Mouse (Mus musculus) heart, embryonic 15.5 days (tissue): ENCODE results near the gene Rasgrp3. TPM values are rescaled to one million over a fixed set of nuclear protein-coding genes. Genes with fewer than 3 reads are reported as not detected.

Experiments
- ATAC-seq: fragments of 200-750 bp; cut with Nextera tagmentation; replicated peaks from 2 replicates; pipeline ENCODE4 v1.8.0; 2017; ENCODE audit warnings: low read depth, moderate TSS enrichment; ENCODE audit not compliant: insufficient number of reproducible peaks, insufficient read depth, low FRiP score
- H3K27ac ChIP-seq: fragments of 300-500 bp; sonication (generic); 2 replicates; pipeline ENCODE4 v1.5.1; 2015; ENCODE audit warnings: mild to moderate bottlenecking, inconsistent platforms
- H3K27me3 ChIP-seq: fragments of 300-500 bp; sonication (generic); 2 replicates; pipeline ENCODE4 v1.6.1; 2015; ENCODE audit warnings: inconsistent platforms
- H3K36me3 ChIP-seq: fragments of 300-500 bp; sonication (generic); 2 replicates; pipeline ENCODE4 v1.6.1; 2015; ENCODE audit warnings: mild to moderate bottlenecking, inconsistent platforms
- H3K4me1 ChIP-seq: fragments of 300-500 bp; sonication (generic); replicated peaks from 2 replicates; pipeline ENCODE4 v1.6.1; 2015; ENCODE audit warnings: inconsistent platforms
- H3K4me2 ChIP-seq: fragments of 300-500 bp; sonication (generic); 2 replicates; pipeline ENCODE4 v1.6.1; 2015; ENCODE audit warnings: inconsistent platforms, mild to moderate bottlenecking, moderate library complexity
- H3K4me3 ChIP-seq: fragments of 300-500 bp; sonication (generic); 2 replicates; pipeline ENCODE4 v1.5.1; 2015; ENCODE audit warnings: mild to moderate bottlenecking, inconsistent platforms
- H3K9ac ChIP-seq: fragments of 300-500 bp; sonication (generic); 2 replicates; pipeline ENCODE4 v1.6.1; 2015; ENCODE audit warnings: mild to moderate bottlenecking, inconsistent platforms
- H3K9me3 ChIP-seq: fragments of 300-500 bp; sonication (generic); replicated peaks from 2 replicates; pipeline ENCODE4 v1.6.1; 2016; ENCODE audit warnings: inconsistent platforms
- WGBS: fragments of 180-500 bp; shearing (Covaris S2); methylation state at CpG from one replicate; pipeline ENCODE4 v1.1.7; 2015; ENCODE audit warnings: mixed read lengths; 5-methylcytosine and 5-hydroxymethylcytosine counted together
- polyA plus RNA-seq: library from polyadenylated mRNA; unstranded; fragments of >200 nt; fragmentation: Nextera tagmentation; extraction: Ambion mirVana; gene quantifications from 2 replicates; pipeline ENCODE4 v1.2.1, GENCODE M21; 2015

Gene Rasgrp3
- polyA plus RNA-seq, 1 experiment from 2014 or later: 20.1 TPM

- no peak overlapping the region for H3K9ac ChIP-seq
- H3K4me3 ChIP-seq: no peak overlapping the region
- H3K4me2 ChIP-seq: no peak overlapping the region
- H3K4me1 ChIP-seq: no peaks in the 10 kb centered on the region
- no peaks in the 10 kb centered on the region for H3K27me3 ChIP-seq
- WGBS: 80% methylated on average over 5 of the region's 5 CpGs
- ATAC-seq: no peak
- no peak overlapping the region for H3K27ac ChIP-seq
- H3K9me3 ChIP-seq: no peaks in the 10 kb centered on the region
- H3K36me3 ChIP-seq: no peaks in the 10 kb centered on the region
These were observed 69.4 kb downstream of the Rasgrp3 start for GRCm38 (mm10) chr17:75505053-75505452.

DNA sequence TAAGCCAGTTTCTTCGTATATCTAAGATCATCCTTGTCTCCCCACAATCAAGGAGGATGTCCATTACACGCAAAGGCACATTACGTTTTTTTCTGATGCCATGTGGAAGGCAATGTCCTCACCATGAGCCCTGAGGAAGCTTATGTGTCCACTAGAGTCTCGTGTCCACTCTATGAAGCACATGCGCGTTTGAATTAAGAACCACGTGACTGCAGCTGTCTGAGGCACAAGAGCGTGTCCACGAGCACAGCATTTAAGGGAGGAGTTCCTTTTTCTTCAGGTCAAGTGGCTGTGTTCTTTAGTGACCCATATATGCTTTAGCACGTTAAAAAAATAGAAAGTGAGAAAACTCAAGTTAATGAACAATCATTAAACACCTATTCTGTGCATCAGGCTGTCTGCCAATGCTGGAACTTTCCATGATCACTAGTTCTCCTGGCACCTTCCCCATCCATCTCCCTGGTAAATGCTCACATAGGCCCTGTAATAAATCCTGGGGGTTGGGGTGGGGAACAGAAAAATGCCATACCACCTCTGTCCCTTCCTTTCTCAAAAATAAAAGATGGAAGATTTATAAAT is 70.5 kb downstream of the Rasgrp3 start:
- Histone ChIP-seq H3K4me1 (no peaks in the 10 kb centered on the region), H3K4me3 (no peak overlapping the region), H3K9ac (no peak overlapping the region), H3K36me3 (no peaks in the 10 kb centered on the region), H3K4me2 (no peak overlapping the region), H3K27me3 (no peaks in the 10 kb centered on the region), H3K9me3 (no peaks in the 10 kb centered on the region), H3K27ac (no peak overlapping the region)
- 86% methylated on average over 10 of the region's 10 CpGs for WGBS
- ATAC-seq: no peak

GRCm38 (mm10) chr17:75506708-75507641 is 71.3 kb downstream of the Rasgrp3 start:
- H3K4me3 ChIP-seq: no peak overlapping the region
- no peaks in the 10 kb centered on the region for H3K36me3 ChIP-seq
- no peak overlapping the region for H3K27ac ChIP-seq
- H3K9ac ChIP-seq: no peak overlapping the region
- no peak overlapping the region for H3K4me2 ChIP-seq
- H3K27me3 ChIP-seq: no peaks in the 10 kb centered on the region
- H3K4me1 ChIP-seq: no peaks in the 10 kb centered on the region
- 74% methylated on average over 10 of the region's 10 CpGs for WGBS
- ATAC-seq: no peak
- no peaks in the 10 kb centered on the region for H3K9me3 ChIP-seq

- Histone ChIP-seq H3K27me3 (no peaks in the 10 kb centered on the region), H3K4me3 (no peak overlapping the region), H3K9me3 (no peaks in the 10 kb centered on the region), H3K27ac (no peak overlapping the region), H3K4me2 (no peak overlapping the region), H3K9ac (no peak overlapping the region), H3K4me1 (no peaks in the 10 kb centered on the region), H3K36me3 (no peaks in the 10 kb centered on the region)
- 94% methylated on average over 5 of the region's 5 CpGs for WGBS
- no peak for ATAC-seq
These were observed 73.6 kb downstream of the Rasgrp3 start for GRCm38 (mm10) chr17:75509257-75509656.

DNA sequence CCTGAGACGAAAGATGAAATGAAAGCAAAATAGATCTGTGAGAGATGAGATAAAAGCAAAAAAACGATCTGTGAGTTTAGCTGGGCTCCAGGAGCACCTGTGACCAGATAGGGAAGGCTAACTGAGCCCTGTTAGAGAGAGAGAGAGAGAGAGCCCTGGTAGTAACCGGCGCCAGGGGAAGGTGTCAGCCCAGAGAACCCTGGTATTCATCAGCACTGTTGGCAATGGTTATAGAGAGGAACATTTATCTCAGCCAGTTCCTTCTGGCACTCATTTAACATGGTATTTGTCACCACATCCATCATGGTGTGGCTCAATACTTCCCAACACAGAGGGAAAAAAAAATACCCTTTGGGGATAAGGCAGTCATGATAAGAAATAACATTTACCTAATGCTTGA is 80.9 kb downstream of the Rasgrp3 start:
- Histone ChIP-seq H3K27ac (no peak overlapping the region), H3K9me3 (no peaks in the 10 kb centered on the region), H3K4me1 (peaks cover 11% of the 10 kb centered on the region), H3K36me3 (no peaks in the 10 kb centered on the region), H3K4me2 (no peak overlapping the region), H3K27me3 (no peaks in the 10 kb centered on the region), H3K9ac (no peak overlapping the region), H3K4me3 (no peak overlapping the region)
- no peak for ATAC-seq
- 37% methylated on average over 4 of the region's 4 CpGs for WGBS

DNA sequence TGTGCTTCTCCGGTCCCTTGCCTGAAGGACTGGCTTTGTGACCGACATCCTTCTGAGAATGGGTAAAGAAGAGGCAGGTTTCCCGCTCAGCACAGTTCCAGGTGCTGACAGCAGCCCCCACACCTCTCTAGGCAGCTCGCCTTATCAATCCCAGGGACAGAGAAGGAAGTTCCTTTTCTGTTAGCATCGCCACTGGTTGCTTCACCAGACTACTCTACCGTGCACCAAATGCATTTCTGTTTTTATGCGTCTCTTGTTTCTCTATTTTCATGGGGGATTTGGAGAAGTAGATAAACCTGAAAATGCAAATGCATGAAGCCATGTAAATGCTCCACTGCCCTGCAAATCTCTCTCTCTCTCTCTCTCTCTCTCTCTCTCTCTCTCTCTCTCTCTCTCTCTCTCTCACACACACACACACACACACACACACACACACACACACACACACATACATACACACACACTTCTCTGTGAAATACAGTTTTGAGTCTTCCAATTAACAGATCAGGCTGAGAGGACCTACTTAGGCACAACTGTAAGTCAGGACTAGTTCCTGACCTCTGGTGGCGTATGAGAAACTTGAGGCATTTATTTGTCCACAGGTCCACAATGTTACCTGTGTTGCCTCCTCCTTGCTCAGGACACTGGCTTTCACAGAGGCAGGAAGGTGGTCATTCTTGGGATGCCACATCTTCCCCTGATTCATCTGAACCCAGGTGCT is 82.6 kb downstream of the Rasgrp3 start:
- ATAC-seq: no peak
- peaks cover 11% of the 10 kb centered on the region for H3K4me1 ChIP-seq
- 27% methylated on average over 8 of the region's 8 CpGs for WGBS
- no peak overlapping the region for H3K4me3 ChIP-seq
- no peak overlapping the region for H3K27ac ChIP-seq
- H3K9me3 ChIP-seq: no peaks in the 10 kb centered on the region
- H3K9ac ChIP-seq: no peak overlapping the region
- no peaks in the 10 kb centered on the region for H3K27me3 ChIP-seq
- H3K36me3 ChIP-seq: no peaks in the 10 kb centered on the region
- no peak overlapping the region for H3K4me2 ChIP-seq

DNA sequence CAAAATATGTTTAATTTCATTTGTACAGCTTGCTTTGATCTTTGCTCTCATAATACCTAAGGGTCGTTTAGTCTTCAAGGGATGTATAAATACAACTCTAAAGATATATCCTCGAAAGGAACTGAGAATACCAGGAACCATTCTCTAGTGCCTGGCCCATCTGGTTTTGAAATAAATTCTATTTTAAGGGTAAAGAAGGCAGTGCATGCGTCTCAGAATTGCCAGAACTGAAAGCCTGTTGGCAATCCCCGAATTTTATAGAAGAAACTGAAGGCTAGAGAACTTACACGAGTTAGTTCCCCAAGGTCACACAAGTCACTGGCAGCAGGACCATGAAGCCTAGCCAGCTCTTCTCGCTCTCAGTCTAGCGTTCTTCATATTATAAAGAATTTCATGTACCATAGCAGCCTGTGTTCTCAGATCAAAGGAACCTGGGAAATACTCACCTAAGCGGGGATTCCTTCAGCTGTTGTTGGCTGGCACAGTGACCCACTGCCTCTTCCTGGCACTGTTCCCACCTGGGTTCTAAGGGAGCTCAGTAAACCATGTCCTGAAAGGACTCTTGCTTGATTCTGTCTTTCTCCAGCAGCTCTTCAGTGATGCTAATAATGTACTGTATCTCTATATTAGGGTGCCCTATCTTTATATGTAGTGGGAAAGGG is 83.7 kb downstream of the Rasgrp3 start:
- no peaks in the 10 kb centered on the region for H3K27me3 ChIP-seq
- H3K4me1 ChIP-seq: peaks cover 11% of the 10 kb centered on the region
- H3K4me3 ChIP-seq: no peak overlapping the region
- no peak overlapping the region for H3K4me2 ChIP-seq
- H3K9me3 ChIP-seq: no peaks in the 10 kb centered on the region
- no peaks in the 10 kb centered on the region for H3K36me3 ChIP-seq
- WGBS: 65% methylated on average over 8 of the region's 8 CpGs
- no peak overlapping the region for H3K27ac ChIP-seq
- no peak overlapping the region for H3K9ac ChIP-seq
- no peak for ATAC-seq

GRCm38 (mm10) chr17:75521236-75521842 is 85.6 kb downstream of the Rasgrp3 start:
- Histone ChIP-seq H3K4me2 (no peak overlapping the region), H3K36me3 (no peaks in the 10 kb centered on the region), H3K9me3 (no peaks in the 10 kb centered on the region), H3K4me1 (peaks cover 9% of the 10 kb centered on the region), H3K27ac (no peak overlapping the region), H3K9ac (no peak overlapping the region), H3K27me3 (no peaks in the 10 kb centered on the region), H3K4me3 (no peak overlapping the region)
- no peak for ATAC-seq
- WGBS: 63% methylated on average over 6 of the region's 6 CpGs

DNA sequence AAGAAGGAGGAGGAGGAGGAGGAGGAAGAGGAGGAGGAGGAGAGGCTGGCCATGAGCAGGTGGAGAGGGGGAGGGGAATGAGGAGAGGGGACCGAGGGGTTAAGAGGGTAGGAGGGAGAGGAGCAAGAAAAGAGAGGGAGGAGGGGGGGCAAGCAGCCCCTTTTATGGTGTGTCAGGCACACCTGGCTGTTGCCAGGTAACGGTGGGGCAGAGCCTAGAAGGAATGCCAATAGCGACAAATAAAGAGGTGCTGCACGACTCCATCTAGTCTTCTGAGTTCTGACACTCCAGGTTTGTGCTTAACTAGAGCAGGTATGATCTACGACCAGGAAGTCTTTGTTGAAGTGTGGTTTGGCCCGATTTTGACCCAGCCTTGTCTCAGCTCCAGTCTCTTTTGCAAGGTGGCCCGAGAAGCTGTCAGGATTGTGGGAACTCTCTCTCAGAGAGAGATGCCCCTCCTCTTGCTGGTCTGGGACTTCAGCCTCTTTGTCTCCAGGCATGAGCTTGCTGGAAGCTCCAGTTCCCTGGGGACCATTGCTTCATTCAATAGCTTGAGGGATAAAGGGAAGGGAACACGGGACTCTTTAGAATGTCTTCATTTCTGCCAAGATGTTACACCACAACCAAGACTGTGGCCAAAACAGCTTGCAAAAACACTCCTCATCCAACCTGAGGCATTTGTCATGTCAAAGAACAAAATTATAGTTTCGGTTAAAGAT is 86.8 kb downstream of the Rasgrp3 start:
- H3K4me2 ChIP-seq: no peak overlapping the region
- H3K36me3 ChIP-seq: no peaks in the 10 kb centered on the region
- H3K4me1 ChIP-seq: peaks cover 5% of the 10 kb centered on the region
- no peaks in the 10 kb centered on the region for H3K9me3 ChIP-seq
- H3K27me3 ChIP-seq: no peaks in the 10 kb centered on the region
- 40% methylated on average over 9 of the region's 9 CpGs for WGBS
- H3K9ac ChIP-seq: no peak overlapping the region
- H3K27ac ChIP-seq: no peak overlapping the region
- no peak overlapping the region for H3K4me3 ChIP-seq
- ATAC-seq: 0 out of 2 replicates have a peak, but pooled peaks have one; percentile 29

- H3K27me3 ChIP-seq: no peaks in the 10 kb centered on the region
- no peak overlapping the region for H3K4me2 ChIP-seq
- no peak overlapping the region for H3K9ac ChIP-seq
- ATAC-seq: no peak
- no peak overlapping the region for H3K4me3 ChIP-seq
- H3K9me3 ChIP-seq: no peaks in the 10 kb centered on the region
- H3K4me1 ChIP-seq: no peaks in the 10 kb centered on the region; the same call in 1 of the 2 replicates
- no peak overlapping the region for H3K27ac ChIP-seq
- WGBS: 53% methylated on average over 3 of the region's 3 CpGs
- no peaks in the 10 kb centered on the region for H3K36me3 ChIP-seq
These were observed 88.1 kb downstream of the Rasgrp3 start for GRCm38 (mm10) chr17:75523812-75524211.
